Mouse (Mus musculus) cerebellum, adult 2 months (tissue): ENCODE results near the gene Olfr1324.

Source experiments
- CTCF ChIP-seq: fragments of 200-500 bp; IDR thresholded peaks from 2 replicates; pipeline ENCODE4 v1.5.1; 2011; ENCODE audit warnings: low read depth, mild to moderate bottlenecking, control low read depth, low read length, moderate library complexity, borderline replicate concordance; ENCODE audit not compliant: insufficient read depth
- POLR2A ChIP-seq: fragments of 200-500 bp; IDR thresholded peaks from 2 replicates; pipeline ENCODE4 v1.6.1; 2011; ENCODE audit warnings: low read length, control low read depth, borderline replicate concordance; ENCODE audit not compliant: insufficient read depth

DNA sequence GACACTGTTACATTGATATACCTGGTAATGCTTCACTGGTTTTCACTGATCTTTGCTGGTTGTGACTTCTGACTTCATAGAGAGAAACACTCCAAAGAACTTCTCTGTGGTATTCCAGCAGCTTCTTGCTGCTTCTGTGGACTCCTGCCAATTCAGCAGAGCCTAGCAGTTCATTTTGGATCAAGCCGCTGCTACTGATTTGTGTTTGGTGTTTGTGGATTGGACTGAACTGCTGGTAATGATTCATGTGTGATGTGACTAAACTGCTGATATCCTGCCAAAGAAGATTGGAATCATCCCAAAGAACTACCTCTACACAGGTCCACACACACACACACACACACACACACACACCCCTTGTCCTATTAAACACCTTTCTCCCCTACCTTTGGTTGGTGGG is 14.4 kb upstream of the Olfr1324 start:
- TF ChIP-seq CTCF (no peak), POLR2A (no peak)
